Mouse (Mus musculus) v-Abl transformed pro-B cells (cell line): ENCODE results near the gene Irak3.
"Not testable (repeated sequence)": the region's sequence is repeated elsewhere in the genome, so short reads cannot be mapped to it uniquely, and the experiment has no call there.

Source experiments
- in situ Hi-C, 2 experiments: fragments of 400-800 bp; cut with MboI; formaldehyde crosslinking; loops; one replicate each; pipeline ENCODE4 v1.15.1; 2025; ENCODE audit not compliant: unreplicated experiment in 2 of 2

The Irak3 gene

DNA sequence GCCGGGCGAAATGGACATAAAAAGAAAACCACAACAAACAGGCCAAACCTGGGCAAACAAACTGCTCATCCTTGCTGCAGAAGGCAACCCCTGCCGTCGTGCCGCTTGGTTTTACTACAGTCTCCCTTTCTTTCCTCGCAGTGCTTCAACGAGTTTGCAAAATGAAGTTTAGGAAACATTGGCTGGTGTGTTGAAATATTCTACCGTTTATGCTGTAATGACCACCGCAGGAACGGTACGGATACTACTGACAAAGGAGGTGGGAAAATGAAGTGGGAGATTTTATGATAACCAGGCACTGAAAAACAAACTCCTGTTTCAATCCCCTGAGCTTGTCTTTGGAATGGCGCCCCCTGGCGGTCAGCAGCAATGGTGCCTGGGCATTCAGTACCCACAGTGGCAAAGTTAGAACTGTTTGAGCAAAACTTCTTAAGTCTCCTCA is at the start of gene Irak3:
Gene Irak3 (minus strand): TSS at position 170 of the 442 bp plus-strand sequence.
- in situ Hi-C loops: loop anchor here in 1 of 2 experiments (10.0 kb wide), 2 partner anchors 1283 to 1423 kb away; partner anchors contain the start of gene Xpot

- in situ Hi-C loops: loop anchor here (10.0 to 25.0 kb wide), 4 partner anchors 439 to 786 kb away; partner anchors contain the start of gene Wif1 (in 1 of the 2)
Observed at GRCm38 (mm10) chr10:120250911-120251683, 49.2 kb upstream of the Irak3 start.

DNA sequence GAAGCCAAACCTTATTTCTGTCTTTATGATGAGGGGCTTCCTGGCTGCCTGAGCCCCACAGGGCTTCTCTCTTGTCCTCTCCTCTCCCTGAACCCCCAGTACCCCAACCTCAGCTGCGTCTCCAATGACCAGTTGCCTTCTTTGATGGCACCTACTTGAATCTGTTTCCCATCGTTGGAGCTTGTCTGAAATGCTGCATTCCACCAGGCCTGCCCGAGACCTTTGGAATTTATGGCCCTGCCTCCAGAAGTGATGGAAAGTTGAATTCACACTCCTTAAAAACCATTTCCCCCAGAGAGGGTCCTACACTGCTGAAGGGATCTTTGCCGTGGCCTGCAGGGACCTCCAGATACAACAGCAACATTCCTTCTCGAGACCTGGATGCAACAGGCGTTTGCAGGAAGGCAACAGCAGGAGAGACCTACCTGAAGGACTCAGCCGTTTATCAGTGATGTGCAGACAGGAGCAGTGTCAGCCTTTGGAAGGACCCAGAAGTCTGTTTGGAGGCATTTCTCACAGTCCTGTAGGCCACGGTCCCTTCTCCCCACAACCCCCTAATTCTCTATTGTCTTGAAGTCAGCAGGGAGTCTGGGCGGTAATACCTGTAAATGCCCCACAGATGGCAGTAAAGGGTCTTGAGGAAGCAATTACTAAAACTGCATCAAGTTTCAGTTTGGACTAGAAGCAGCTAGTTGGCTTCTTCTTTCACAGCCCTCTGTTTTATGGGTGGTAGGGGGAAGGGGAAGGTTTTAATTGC is 45.2 kb upstream of the Irak3 start:
- in situ Hi-C loops: loop anchor here (10.0 to 25.0 kb wide), 3 partner anchors 835 to 1010 kb away; partner anchors contain the start of gene Cand1 (in 1 of the 2)

- in situ Hi-C loops: loop anchor here (10.0 to 25.0 kb wide), 3 partner anchors 833 to 1009 kb away; partner anchors contain the start of gene Cand1 (in 1 of the 2)
Observed at GRCm38 (mm10) chr10:120245681-120246080, 43.8 kb upstream of the Irak3 start.

DNA sequence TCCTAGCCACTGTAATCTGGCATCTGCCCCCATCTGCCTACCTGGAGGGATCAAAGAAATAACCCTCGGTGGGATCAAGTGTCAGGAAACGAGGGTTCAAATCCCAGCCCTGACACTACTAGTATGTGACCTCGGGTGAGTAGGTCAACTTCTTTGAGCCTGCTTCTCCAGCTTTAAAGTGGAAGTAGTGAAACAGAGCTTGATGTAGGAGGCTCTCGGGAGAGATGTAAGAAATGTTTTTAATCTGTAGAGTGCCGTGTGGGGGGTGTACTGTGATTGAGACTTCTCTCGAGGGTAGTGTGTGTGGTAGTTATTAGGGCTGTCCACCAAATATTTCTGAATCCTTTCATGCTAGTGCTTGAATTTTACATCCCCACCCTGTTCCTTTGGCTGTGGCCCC is 40.5 kb upstream of the Irak3 start:
- in situ Hi-C loops: loop anchor here (10.0 to 25.0 kb wide), 3 partner anchors 830 to 1012 kb away; partner anchors contain the start of gene Cand1 (in 1 of the 2)

GRCm38 (mm10) chr10:120239476-120239875 is 37.5 kb upstream of the Irak3 start:
- in situ Hi-C loops: loop anchor here (5.0 to 25.0 kb wide), 3 partner anchors 33 to 1002 kb away; partner anchors contain the start of gene Cand1 (in 1 of the 2)

DNA sequence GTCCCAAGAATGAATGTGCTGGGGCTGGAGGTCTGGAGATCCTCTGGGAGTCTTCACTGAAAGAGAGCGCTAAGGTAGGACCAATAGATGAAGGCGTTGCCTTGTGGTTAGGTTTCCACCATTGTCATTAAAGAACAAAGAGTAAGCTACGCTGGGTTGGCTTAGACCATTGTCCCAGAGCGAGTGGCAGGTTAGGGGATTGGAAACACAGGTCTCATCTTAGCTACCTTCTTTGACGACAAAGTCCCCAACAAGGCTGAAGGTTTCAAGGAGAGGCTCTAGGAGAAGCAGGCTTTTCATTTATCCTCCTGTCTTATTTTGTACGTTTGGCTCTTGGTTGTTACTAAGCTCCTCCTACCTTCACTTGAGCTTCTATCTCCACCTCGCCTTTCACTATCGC is 36.3 kb upstream of the Irak3 start:
- in situ Hi-C loops: loop anchor here (5.0 to 25.0 kb wide), 3 partner anchors 34 to 1001 kb away; partner anchors contain the start of gene Cand1 (in 1 of the 2)

DNA sequence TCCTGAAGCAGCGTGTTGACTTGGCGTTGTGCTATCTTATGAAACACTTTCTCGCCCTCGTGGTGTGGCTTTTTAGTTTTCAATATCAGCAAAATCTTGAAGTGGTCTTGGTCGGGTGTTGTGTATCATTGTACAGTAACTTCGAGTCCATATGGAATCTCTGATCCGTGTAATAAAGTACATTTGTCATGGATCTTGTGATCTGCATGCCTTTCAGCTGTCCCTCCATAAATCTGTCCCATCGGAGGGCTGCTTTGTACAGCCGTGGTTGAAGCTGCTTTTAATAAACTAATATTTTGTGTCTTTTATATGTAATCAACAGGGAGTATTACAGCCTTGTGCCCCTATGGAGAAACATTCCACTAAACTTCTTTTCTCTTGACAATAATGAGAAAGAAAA is 34.9 kb upstream of the Irak3 start:
- in situ Hi-C loops: loop anchor here (5.0 to 25.0 kb wide), 3 partner anchors 35 to 1000 kb away; partner anchors contain the start of gene Cand1 (in 1 of the 2)

GRCm38 (mm10) chr10:120233655-120234367 is 31.9 kb upstream of the Irak3 start:
- in situ Hi-C loops: loop anchor here (5.0 to 25.0 kb wide), 3 partner anchors 822 to 1023 kb away; partner anchors contain the start of gene Cand1 (in 1 of the 2)

- in situ Hi-C loops: loop anchor here (5.0 to 25.0 kb wide), 3 partner anchors 819 to 1026 kb away; partner anchors contain the start of gene Cand1 (in 1 of the 2)
Observed at GRCm38 (mm10) chr10:120231718-120232117, 29.8 kb upstream of the Irak3 start.

- in situ Hi-C loops: loop anchor here (5.0 to 25.0 kb wide), 3 partner anchors 45 to 990 kb away; partner anchors contain the start of gene Cand1 (in 1 of the 2)
Observed at GRCm38 (mm10) chr10:120226871-120227661, 25.1 kb upstream of the Irak3 start, which contains the start of gene Llph. Llph (plus strand) TSS chr10:120227070.

DNA sequence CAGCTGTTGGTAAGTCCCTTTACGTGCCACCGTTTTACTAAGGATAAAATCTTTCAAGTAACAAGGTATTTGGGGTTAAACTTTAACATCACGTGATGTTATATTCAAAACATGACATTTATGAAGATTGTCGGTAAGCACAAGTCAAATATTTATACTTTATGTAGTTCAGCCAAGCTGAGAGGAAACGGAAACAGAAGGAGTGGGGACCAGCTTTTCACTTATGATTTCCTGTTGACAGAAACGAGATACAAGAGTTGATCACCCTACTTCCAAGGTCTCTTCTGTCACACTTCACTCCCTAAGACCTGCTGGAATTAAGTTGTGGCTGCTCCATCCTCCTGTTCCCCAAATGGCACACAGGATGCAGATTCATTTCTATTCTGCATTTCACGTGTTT is 18.8 kb upstream of the Irak3 start:
- in situ Hi-C loops: no loop called here

GRCm38 (mm10) chr10:120219578-120220359 is 17.8 kb upstream of the Irak3 start:
- in situ Hi-C loops: no loop called here

DNA sequence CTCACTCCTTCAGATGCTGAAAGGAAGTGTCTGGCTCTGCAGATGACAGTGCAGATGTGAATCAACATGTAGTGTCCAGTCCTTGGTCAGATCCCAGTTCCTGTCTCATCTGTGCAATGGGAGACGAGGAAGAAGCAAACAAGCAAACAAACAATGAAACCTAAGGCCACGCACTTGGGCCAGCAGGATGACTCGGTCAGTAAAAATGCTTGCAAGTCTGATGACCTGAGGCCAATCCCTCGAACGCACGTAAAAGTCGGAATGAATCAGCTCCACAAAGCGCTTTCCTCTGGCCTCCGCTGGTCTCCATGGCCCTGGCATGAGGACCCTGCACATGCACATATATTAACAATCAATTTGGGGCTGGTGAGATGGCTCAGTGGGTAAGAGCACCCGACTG is 17.1 kb upstream of the Irak3 start:
- in situ Hi-C loops: no loop called here

DNA sequence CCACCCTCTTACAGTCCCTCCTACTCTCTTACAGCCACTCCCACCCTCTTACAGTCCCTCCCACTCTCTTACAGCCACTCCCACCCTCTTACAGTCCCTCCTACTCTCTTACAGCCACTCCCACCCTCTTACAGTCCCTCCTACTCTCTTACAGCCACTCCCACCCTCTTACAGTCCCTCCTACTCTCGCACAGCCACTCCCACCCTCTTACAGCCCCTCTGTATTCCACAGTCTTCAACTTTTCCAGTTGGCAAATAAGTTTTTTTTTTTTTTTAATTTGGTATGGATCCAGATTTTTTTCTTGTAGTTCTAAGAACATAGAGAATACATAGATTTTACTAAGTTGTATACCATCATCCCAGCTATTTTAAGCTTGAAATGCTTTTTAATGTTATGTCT is 15.2 kb upstream of the Irak3 start:
- in situ Hi-C loops: not testable (repeated sequence)

GRCm38 (mm10) chr10:120210096-120210495 is 8.2 kb upstream of the Irak3 start:
- in situ Hi-C loops: no loop called here

- in situ Hi-C loops: loop anchor here in 1 of 2 experiments (10.0 kb wide), 2 partner anchors 1275 to 1415 kb away; partner anchors contain the start of gene Xpot
Observed at GRCm38 (mm10) chr10:120209539-120209925, 7.6 kb upstream of the Irak3 start.
